Mouse (Mus musculus) B cell, adult 67 days (primary cell): ENCODE data around the gene Dync2h1. TPM values are rescaled to one million over a fixed set of nuclear protein-coding genes. Genes with fewer than 3 reads are reported as not detected.

Experiments used
- total RNA-seq, 2 experiments: library from RNA; stranded (reverse); gene quantifications; 4 replicates each; pipeline ENCODE4 v1.2.4; 2023

Gene Dync2h1
- 1 to 10 TPM; 6.0 to 6.9 TPM for total RNA-seq

GRCm38 (mm10) chr9:7184172-7184896, at the start of gene Dync2h1, which contains the start of gene Dcun1d5:
TSS of gene Dync2h1 (minus strand) at chr9:7184446.
TSS of gene Dcun1d5 (plus strand) at chr9:7184520.

Other genes with a start within 250 kb of the Dync2h1 start
- gene Dcun1d5, start 74 bp upstream of the Dync2h1 start, total RNA-seq = 10 to 100 TPM; 66.7 to 73.3 TPM
- not detected for gene Mmp13, start 88.1 kb upstream of the Dync2h1 start, total RNA-seq
- gene Mmp12, start 159.9 kb upstream of the Dync2h1 start, total RNA-seq = under 1 TPM in 1 of 2 experiments, not detected in 1; 0.87 TPM
- gene Mmp1b, start 203.6 kb upstream of the Dync2h1 start, total RNA-seq = not detected